Mouse (Mus musculus): ENCODE data around the gene Gm3072. TPM values are rescaled to one million over a fixed set of nuclear protein-coding genes. Genes with fewer than 3 reads are reported as not detected.

Gm3072 gene
- not detected in 2 replicates for polyA plus RNA-seq (2021; fragmentation: Nextera tagmentation)
- long read RNA-seq, experiment 1 = 0 reads
- long read RNA-seq, experiment 2 = 0 reads

GRCm38 (mm10) chr14:41624512-41624911 is at the start of gene Gm3072:
Gm3072 (minus strand) TSS chr14:41624612.

DNA sequence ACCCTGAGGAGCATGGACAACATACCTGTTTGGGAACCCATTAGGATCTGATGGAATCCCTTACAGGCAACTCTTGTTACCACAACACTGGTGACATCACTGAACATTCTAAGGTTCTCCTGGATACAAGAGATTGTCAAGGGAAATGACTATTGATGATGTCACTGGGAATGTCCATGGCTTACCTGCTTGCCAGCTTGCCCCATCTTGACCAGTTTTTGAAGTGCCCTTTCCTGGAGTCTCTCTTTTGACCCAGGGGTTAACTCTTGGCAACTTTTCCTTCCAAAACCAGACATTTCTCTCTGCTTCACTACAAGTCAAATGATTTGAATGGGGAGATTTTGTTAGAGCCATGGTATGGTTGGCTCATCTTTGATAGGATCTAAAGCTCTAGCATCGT is 22.0 kb upstream of the Gm3072 start, which contains the start of gene Gm3676:
Gene Gm3676 (minus strand): TSS at position 101 of the 400 bp plus-strand sequence.

GRCm38 (mm10) chr14:41572911-41573310 is 51.5 kb downstream of the Gm3072 start, which contains the start of gene 1700049E17Rik2:
1700049E17Rik2 (plus strand) TSS chr14:41573211.

Other genes with a start within 250 kb of the Gm3072 start
- not detected in 2 replicates for gene Gm7945, start 238.2 kb downstream of the Gm3072 start, polyA plus RNA-seq (2021; fragmentation: Nextera tagmentation)
- gene Gm6482, start 216.3 kb downstream of the Gm3072 start, polyA plus RNA-seq (2021; fragmentation: Nextera tagmentation) = not detected in 2 replicates
- not detected in 2 replicates for gene Gm7954, start 171.1 kb downstream of the Gm3072 start, polyA plus RNA-seq (2021; fragmentation: Nextera tagmentation)
- not detected in 2 replicates for gene Gm3486, start 135.1 kb downstream of the Gm3072 start, polyA plus RNA-seq (2021; fragmentation: Nextera tagmentation)
- not detected in 2 replicates for gene Gm7970, start 69.0 kb downstream of the Gm3072 start, polyA plus RNA-seq (2021; fragmentation: Nextera tagmentation)
- gene 1700049E17Rik2, start 51.4 kb downstream of the Gm3072 start, polyA plus RNA-seq (2021; fragmentation: Nextera tagmentation) = not detected in 2 replicates
- gene Gm3676, start 21.9 kb upstream of the Gm3072 start, polyA plus RNA-seq (2021; fragmentation: Nextera tagmentation) = not detected in 2 replicates
- gene Gm8068, start 77.3 kb upstream of the Gm3072 start, polyA plus RNA-seq (2021; fragmentation: Nextera tagmentation) = not detected in 2 replicates
- gene Gm7929, start 126.0 kb upstream of the Gm3072 start, polyA plus RNA-seq (2021; fragmentation: Nextera tagmentation) = not detected in 2 replicates
- gene Gm47189, start 147.8 kb upstream of the Gm3072 start, polyA plus RNA-seq (2021; fragmentation: Nextera tagmentation) = not detected in 2 replicates

Data from layer of hippocampus, adult 6 months (tissue).